Mouse (Mus musculus): ENCODE data around the gene Olfr196. TPM values are rescaled to one million over a fixed set of nuclear protein-coding genes. Genes with fewer than 3 reads are reported as not detected.

Olfr196 gene
- not detected for polyA plus RNA-seq (2015; fragmentation: Illumina TruSeq; extraction: RNeasy Lipid Tissue Mini Kit (QIAGEN cat#74804); ENCODE audit: insufficient read depth, low read depth, low replicate concordance)

DNA sequence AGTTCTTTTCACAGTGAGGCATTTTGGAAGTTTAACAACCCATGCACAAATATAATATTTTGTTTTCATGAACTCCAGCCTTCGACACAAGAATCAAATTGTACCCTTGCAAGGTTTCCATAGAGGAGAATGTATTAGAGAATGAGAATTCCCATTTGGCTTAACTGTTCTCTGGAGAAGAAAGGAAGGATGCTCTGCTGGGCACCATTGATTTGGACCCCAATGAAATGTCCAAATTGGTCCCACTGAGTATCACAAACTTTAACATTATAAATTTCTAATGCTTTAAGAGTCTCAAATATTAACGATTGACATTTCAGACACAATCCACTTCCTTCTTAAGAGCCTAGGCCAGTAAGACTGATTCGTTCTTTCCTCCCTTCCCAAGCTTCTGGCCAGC lies at the start of gene Olfr196:
Gene Olfr196 (minus strand): TSS at position 101 of the 400 bp plus-strand sequence.

DNA sequence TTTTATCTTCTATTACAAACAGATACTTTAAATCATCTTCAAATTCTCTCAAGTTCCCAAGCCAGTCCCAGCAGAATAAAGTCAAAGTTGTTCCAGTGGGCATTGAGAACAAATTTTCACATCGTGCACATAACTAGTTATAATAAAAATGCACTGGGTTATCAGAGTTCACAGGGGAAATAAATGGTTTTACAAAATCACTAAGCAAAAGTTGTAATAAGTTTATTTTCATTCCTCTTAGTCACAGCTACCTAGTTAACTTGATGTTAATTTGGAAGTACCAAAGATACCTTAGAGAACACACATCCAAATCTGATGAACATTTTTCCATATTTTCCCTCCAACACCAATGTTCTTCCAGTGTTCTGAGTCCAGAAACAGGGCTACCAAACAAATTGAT lies 49.4 kb upstream of the Olfr196 start, which contains the start of gene Olfr199:
Gene Olfr199 (minus strand): TSS at position 101 of the 400 bp plus-strand sequence.

DNA sequence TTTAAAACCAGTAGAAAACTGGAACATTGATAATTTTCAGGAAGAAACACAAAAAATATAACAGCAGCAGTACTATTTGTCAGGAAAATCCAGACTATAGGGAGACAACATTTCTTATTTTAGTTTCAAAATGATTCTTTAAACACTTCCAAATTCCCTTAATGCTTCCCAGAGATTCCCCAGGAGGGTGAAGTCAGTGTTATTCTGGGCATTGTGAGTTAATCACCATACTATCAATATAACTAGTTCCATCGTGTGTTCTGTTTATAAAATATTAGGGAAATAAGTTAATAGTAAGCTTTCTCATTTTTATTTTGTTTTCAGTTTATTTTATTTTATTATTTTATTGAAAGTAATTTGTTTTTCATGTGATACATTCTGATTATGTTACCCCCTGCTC lies 33.2 kb upstream of the Olfr196 start, which contains the start of gene Olfr198:
Gene Olfr198 (minus strand): TSS at position 101 of the 400 bp plus-strand sequence.

DNA sequence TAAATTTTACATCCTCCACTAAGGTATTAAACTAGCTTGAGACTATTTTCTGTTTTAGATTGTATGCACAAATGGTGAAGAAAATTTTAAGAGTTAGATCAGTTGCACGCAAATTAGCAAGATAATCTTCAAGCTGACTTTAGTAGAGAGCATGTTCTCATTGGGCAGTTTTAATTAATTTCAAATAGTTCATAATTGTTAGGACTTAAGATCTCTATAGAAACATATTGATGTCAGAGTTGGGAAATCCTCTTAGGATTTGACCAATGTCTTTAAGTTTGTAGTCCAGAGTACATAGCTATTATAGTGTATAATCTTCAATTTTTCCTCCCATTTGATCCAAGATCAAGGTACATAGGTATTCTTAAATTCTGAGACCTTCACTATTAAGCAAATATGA lies 23.5 kb downstream of the Olfr196 start, which contains the start of gene Olfr195:
Gene Olfr195 (plus strand): TSS at position 301 of the 400 bp plus-strand sequence.

DNA sequence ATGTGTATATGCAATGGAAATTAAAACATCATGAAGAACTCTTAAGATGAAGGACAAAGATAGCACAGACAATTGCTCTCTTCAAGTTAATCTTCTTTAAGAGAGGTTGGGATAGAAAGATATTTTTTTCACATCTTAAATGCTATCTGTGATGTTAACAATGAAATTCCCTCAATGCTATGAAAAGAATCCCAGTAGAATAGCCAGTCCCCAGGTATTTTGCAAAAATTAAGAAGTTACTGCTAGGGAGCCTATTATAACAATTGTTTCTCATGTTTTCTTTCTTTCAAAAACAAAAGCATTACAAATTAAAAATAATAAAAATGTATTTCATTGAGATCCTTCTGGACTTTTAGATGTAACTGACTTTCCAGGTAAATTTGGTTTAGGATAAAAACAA lies 49.3 kb downstream of the Olfr196 start, which contains the start of gene Olfr194:
Gene Olfr194 (minus strand): TSS at position 101 of the 400 bp plus-strand sequence.

Other genes with a start within 250 kb of the Olfr196 start
- not detected for gene Olfr181, start 241.7 kb downstream of the Olfr196 start, polyA plus RNA-seq (2015; fragmentation: Illumina TruSeq; extraction: RNeasy Lipid Tissue Mini Kit (QIAGEN cat#74804); ENCODE audit: insufficient read depth, low read depth, low replicate concordance)
- gene Olfr180, start 241.1 kb downstream of the Olfr196 start, polyA plus RNA-seq (2015; fragmentation: Illumina TruSeq; extraction: RNeasy Lipid Tissue Mini Kit (QIAGEN cat#74804); ENCODE audit: insufficient read depth, low read depth, low replicate concordance): not detected
- not detected for gene Olfr183, start 175.1 kb downstream of the Olfr196 start, polyA plus RNA-seq (2015; fragmentation: Illumina TruSeq; extraction: RNeasy Lipid Tissue Mini Kit (QIAGEN cat#74804); ENCODE audit: insufficient read depth, low read depth, low replicate concordance)
- not detected for gene Olfr186, start 140.2 kb downstream of the Olfr196 start, polyA plus RNA-seq (2015; fragmentation: Illumina TruSeq; extraction: RNeasy Lipid Tissue Mini Kit (QIAGEN cat#74804); ENCODE audit: insufficient read depth, low read depth, low replicate concordance)
- not detected for gene Olfr187, start 130.7 kb downstream of the Olfr196 start, polyA plus RNA-seq (2015; fragmentation: Illumina TruSeq; extraction: RNeasy Lipid Tissue Mini Kit (QIAGEN cat#74804); ENCODE audit: insufficient read depth, low read depth, low replicate concordance)
- not detected for gene Olfr190, start 92.4 kb downstream of the Olfr196 start, polyA plus RNA-seq (2015; fragmentation: Illumina TruSeq; extraction: RNeasy Lipid Tissue Mini Kit (QIAGEN cat#74804); ENCODE audit: insufficient read depth, low read depth, low replicate concordance)
- gene Olfr191, start 80.6 kb downstream of the Olfr196 start, polyA plus RNA-seq (2015; fragmentation: Illumina TruSeq; extraction: RNeasy Lipid Tissue Mini Kit (QIAGEN cat#74804); ENCODE audit: insufficient read depth, low read depth, low replicate concordance): not detected
- gene Olfr193, start 58.6 kb downstream of the Olfr196 start, polyA plus RNA-seq (2015; fragmentation: Illumina TruSeq; extraction: RNeasy Lipid Tissue Mini Kit (QIAGEN cat#74804); ENCODE audit: insufficient read depth, low read depth, low replicate concordance): not detected
- gene Olfr194, start 49.4 kb downstream of the Olfr196 start, polyA plus RNA-seq (2015; fragmentation: Illumina TruSeq; extraction: RNeasy Lipid Tissue Mini Kit (QIAGEN cat#74804); ENCODE audit: insufficient read depth, low read depth, low replicate concordance): not detected
- not detected for gene Olfr195, start 23.4 kb downstream of the Olfr196 start, polyA plus RNA-seq (2015; fragmentation: Illumina TruSeq; extraction: RNeasy Lipid Tissue Mini Kit (QIAGEN cat#74804); ENCODE audit: insufficient read depth, low read depth, low replicate concordance)
- gene Olfr198, start 33.1 kb upstream of the Olfr196 start, polyA plus RNA-seq (2015; fragmentation: Illumina TruSeq; extraction: RNeasy Lipid Tissue Mini Kit (QIAGEN cat#74804); ENCODE audit: insufficient read depth, low read depth, low replicate concordance): not detected
- gene Olfr199, start 49.3 kb upstream of the Olfr196 start, polyA plus RNA-seq (2015; fragmentation: Illumina TruSeq; extraction: RNeasy Lipid Tissue Mini Kit (QIAGEN cat#74804); ENCODE audit: insufficient read depth, low read depth, low replicate concordance): not detected
- gene Olfr201, start 102.2 kb upstream of the Olfr196 start, polyA plus RNA-seq (2015; fragmentation: Illumina TruSeq; extraction: RNeasy Lipid Tissue Mini Kit (QIAGEN cat#74804); ENCODE audit: insufficient read depth, low read depth, low replicate concordance): not detected
- gene Olfr202, start 116.3 kb upstream of the Olfr196 start, polyA plus RNA-seq (2015; fragmentation: Illumina TruSeq; extraction: RNeasy Lipid Tissue Mini Kit (QIAGEN cat#74804); ENCODE audit: insufficient read depth, low read depth, low replicate concordance): not detected
- not detected for gene Olfr203, start 128.4 kb upstream of the Olfr196 start, polyA plus RNA-seq (2015; fragmentation: Illumina TruSeq; extraction: RNeasy Lipid Tissue Mini Kit (QIAGEN cat#74804); ENCODE audit: insufficient read depth, low read depth, low replicate concordance)
- not detected for gene Olfr204, start 147.8 kb upstream of the Olfr196 start, polyA plus RNA-seq (2015; fragmentation: Illumina TruSeq; extraction: RNeasy Lipid Tissue Mini Kit (QIAGEN cat#74804); ENCODE audit: insufficient read depth, low read depth, low replicate concordance)
- not detected for gene Olfr205, start 160.7 kb upstream of the Olfr196 start, polyA plus RNA-seq (2015; fragmentation: Illumina TruSeq; extraction: RNeasy Lipid Tissue Mini Kit (QIAGEN cat#74804); ENCODE audit: insufficient read depth, low read depth, low replicate concordance)
- not detected for gene Olfr206, start 178.8 kb upstream of the Olfr196 start, polyA plus RNA-seq (2015; fragmentation: Illumina TruSeq; extraction: RNeasy Lipid Tissue Mini Kit (QIAGEN cat#74804); ENCODE audit: insufficient read depth, low read depth, low replicate concordance)
- not detected for gene Olfr209, start 193.5 kb upstream of the Olfr196 start, polyA plus RNA-seq (2015; fragmentation: Illumina TruSeq; extraction: RNeasy Lipid Tissue Mini Kit (QIAGEN cat#74804); ENCODE audit: insufficient read depth, low read depth, low replicate concordance)
- not detected for gene Gabrr3, start 236.9 kb upstream of the Olfr196 start, polyA plus RNA-seq (2015; fragmentation: Illumina TruSeq; extraction: RNeasy Lipid Tissue Mini Kit (QIAGEN cat#74804); ENCODE audit: insufficient read depth, low read depth, low replicate concordance)